Mouse (Mus musculus) gastrocnemius, postnatal 36 days (tissue): ENCODE measurements around the gene Gdpd5. TPM values are rescaled to one million over a fixed set of nuclear protein-coding genes. Genes with fewer than 3 reads are reported as not detected.

ENCODE experiments used
- total RNA-seq, 2 experiments: library from RNA; stranded (reverse); gene quantifications; 2 replicates each; pipeline ENCODE4 v1.2.3; 2021

Gene Gdpd5
- total RNA-seq, 2 experiments from 2014 or later, result 2.6 to 4.6 TPM

Other genes starting within 250 kb of the Gdpd5 start
- 1 to 10 TPM; 8.6 to 9.7 TPM for gene Uvrag, start 240.3 kb upstream of the Gdpd5 start, total RNA-seq
- 10 to 100 TPM; 44.6 to 70.1 TPM for gene Dgat2, start 198.7 kb upstream of the Gdpd5 start, total RNA-seq
- not detected for gene Mogat2, start 142.8 kb upstream of the Gdpd5 start, total RNA-seq
- 1 to 10 TPM; 3.1 to 3.4 TPM for gene Map6, start 114.0 kb upstream of the Gdpd5 start, total RNA-seq
- 100 to 1,000 TPM in 1 of 2 experiments, 10 to 100 TPM in 1; 69.4 to 103 TPM for gene Serpinh1, start 28.2 kb upstream of the Gdpd5 start, total RNA-seq
- not detected for gene Klhl35, start 84.6 kb downstream of the Gdpd5 start, total RNA-seq
- 100 to 1,000 TPM; 210 to 242 TPM for gene Rps3, start 102.3 kb downstream of the Gdpd5 start, total RNA-seq
- gene Arrb1, start 154.1 kb downstream of the Gdpd5 start, total RNA-seq, result 1 to 10 TPM; 7.8 to 8.6 TPM
- gene Tpbgl, start 245.7 kb downstream of the Gdpd5 start, total RNA-seq, result 10 to 100 TPM; 56.4 to 57.7 TPM